Mouse (Mus musculus) urinary bladder, adult 18-20 months (tissue): ENCODE results near the gene Stambpl1.

Experiments
- DNase-seq, 2 experiments: peaks; one replicate each; pipeline ENCODE4 v3.0.0; 2022; ENCODE audit warnings: low spot score in 2 of 2, mixed read lengths in 2 of 2

Gene Stambpl1

GRCm38 (mm10) chr19:34284383-34284782 lies 92.4 kb downstream of the Stambpl1 start:
- DNase-seq, result no peak

GRCm38 (mm10) chr19:34284826-34285225 lies 92.8 kb downstream of the Stambpl1 start:
- no peak for DNase-seq

- DNase-seq, result no peak
Observed at GRCm38 (mm10) chr19:34287221-34287620, 95.2 kb downstream of the Stambpl1 start.

GRCm38 (mm10) chr19:34287656-34288415 lies 95.8 kb downstream of the Stambpl1 start:
- DNase-seq, result no peak

- no peak for DNase-seq
Observed at GRCm38 (mm10) chr19:34288696-34289095, 96.7 kb downstream of the Stambpl1 start.
